Mouse (Mus musculus) cerebellum, postnatal 4 days (tissue): Measurements from ENCODE around the gene Slc13a1.

Experiments
- DNase-seq, 2 experiments: peaks; one replicate each; pipeline ENCODE4 v3.0.0; 2022; ENCODE audit warnings: low spot score in 2 of 2, mixed read lengths in 1 of 2

The Slc13a1 gene

DNA sequence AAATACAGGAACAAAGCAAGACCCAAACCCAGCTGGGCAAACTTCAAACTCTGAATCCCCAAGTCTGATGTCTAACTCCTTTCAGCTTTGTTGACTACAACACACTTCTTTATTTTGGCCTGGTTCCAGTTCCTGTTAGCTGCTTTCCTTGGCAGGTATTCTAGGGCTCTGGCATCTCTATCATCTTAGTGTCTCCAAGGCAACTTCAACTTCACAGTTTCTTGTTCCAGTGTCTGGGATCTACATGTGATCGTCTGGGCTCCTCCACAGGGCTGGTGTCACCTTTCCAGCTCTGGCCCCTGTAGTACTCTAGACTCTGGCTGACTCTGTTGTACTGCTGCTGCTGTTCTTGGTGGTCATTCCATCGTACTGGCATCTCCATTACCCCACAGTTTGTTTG is 91.8 kb downstream of the Slc13a1 start:
- no peak for DNase-seq

GRCm38 (mm10) chr6:24072804-24073203 is 95.1 kb downstream of the Slc13a1 start:
- DNase-seq = no peak

DNA sequence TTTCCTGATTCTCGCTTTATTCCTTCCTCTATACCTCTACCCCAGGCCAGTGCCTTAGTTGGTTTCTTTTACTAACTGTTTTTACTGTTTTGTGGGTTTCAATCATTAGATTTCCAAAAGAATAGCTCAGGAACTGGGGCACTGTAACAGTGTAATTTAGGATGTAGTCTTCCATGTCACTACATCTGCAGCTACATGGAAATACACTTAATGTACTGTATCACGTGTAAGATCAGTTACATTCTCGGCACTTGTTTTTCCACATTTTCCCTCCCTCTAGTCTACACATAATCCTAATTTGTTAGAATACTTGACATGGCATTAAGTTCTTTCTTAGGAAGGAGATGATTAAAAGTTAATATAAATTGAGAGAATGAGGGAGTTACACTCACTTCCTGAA is 108.1 kb downstream of the Slc13a1 start:
- DNase-seq = no peak

DNA sequence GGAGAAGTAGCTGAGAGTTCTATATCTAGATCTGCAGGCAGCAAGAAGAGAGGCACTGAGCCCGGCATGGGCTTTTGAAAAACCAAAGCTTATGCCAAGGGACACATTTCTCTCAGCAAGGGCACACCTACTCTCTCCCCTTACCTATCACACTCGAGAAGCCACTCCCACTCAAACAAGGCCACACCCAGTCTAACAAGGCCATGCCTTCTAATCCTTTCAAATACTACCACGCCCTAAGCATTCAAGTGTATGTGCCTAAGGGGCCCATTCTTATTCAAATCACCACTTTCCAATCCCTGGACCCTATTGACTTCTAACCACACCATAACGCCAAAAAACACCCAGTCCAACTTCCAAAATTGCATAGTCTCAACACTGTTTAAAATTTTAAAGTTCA is 112.8 kb downstream of the Slc13a1 start:
- no peak for DNase-seq

DNA sequence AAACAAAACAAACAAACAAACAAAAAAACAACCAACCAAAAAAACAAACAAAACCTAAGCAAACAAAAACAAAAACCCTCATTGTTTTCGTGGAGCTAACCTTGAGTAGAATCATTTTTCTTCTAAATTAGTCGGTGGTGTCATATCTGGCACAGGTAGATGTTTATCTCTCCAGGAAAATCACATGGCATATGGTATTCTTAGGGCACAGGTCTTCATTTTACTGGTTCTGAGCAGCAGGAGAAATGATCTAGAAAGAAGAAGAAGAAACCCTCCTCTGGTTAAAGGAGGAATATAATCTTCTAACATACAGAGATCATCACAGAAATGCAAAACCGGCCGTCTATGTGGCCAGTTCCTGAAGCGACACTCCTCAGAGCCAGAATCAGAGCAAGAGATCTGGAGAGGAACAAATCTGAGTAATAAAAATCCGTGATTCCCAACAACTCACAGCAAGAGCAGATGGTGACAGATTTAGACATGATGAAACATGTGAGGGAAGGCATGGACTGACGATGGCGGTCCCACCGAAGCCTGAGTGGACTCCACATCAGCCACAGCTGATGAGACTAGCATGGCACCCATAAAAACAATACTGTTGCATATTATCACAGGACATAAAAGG is 113.7 kb downstream of the Slc13a1 start:
- DNase-seq = no peak

DNA sequence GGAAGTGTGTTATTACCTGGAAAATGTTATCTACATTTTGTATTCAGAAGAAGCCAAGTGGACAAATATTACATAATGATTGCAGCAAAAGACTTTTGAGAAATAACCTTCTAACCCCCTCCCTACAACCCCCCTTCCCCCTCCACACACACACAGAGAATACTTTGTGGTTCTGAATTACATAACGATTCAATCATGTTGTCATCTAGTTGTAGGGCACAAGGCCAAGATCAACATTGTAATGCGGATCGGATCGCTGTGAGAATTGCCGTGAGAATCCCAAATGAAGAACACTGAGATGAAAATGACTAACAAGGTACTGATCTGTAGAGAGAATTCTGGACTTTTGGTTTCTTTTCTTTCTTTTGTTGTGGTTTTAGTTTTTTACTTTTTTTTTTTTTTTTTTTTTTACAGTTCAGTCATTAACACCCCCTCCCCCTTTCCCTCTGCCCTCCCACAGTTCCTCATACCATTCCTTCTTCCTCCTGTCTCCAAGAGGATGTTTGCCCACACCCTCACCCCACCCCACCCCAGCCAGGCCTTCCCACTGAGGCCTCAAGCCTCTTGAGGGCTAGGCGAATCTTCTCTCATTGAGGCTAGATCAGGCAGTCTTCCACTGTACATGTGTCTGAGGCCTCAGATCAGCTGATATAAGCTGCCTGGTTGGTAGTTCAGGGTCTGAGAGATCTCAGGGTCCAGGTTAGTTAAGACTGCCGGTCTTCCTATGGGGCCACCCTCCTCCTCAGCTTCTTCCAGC is 120.7 kb downstream of the Slc13a1 start:
- DNase-seq = no peak

GRCm38 (mm10) chr6:24043496-24043895 is 124.4 kb downstream of the Slc13a1 start:
- DNase-seq = no peak
